Mouse (Mus musculus): Measurements from ENCODE around the gene Scaf1.

DNA sequence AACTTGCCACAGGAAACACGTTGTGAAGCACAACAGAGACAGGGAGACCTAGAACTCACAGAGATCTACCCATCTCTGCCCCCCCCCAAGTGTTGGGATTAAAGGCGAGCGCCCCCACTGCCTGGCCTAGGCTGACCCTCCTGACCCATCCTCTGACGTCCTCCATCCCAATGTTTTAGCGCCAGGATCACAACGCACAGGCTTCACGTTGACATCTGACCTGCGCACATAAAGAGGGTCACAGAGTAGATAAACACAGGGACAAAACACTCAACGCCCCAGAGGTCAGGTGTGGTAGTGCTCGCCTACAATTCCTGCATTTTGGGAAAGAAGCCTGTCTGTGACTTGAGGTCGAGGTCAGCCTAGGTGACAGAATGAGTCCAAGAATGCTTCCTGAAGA lies 20.5 kb upstream of the Scaf1 start:
- no peak for TF ChIP-seq E2F4 (IDR thresholded peaks at IDR 0.05; ENCODE audit: insufficient read depth)
- TF ChIP-seq SRF (IDR thresholded peaks at IDR 0.05; ENCODE audit: control insufficient read depth, insufficient read length, low read depth): no peak
- TF ChIP-seq MAX (IDR thresholded peaks at IDR 0.05; ENCODE audit: low read depth): no peak
- no peak for TF ChIP-seq MYOD1 (IDR thresholded peaks at IDR 0.05; ENCODE audit: control insufficient read depth in 1 of 3, insufficient read length in 2 of 3, low read depth in 2 of 3)
- no peak for TF ChIP-seq TCF3 (IDR thresholded peaks at IDR 0.05; ENCODE audit: insufficient read length, low read depth)
- no peak for TF ChIP-seq POLR2A (IDR thresholded peaks at IDR 0.05; ENCODE audit: insufficient read length, low read depth)

Data from myocyte (in vitro differentiated cells).